Mouse (Mus musculus) midbrain, embryonic 11.5 days (tissue): ENCODE data around the gene Unc5c. TPM values are rescaled to one million over a fixed set of nuclear protein-coding genes. Genes with fewer than 3 reads are reported as not detected.

Source experiments
- ATAC-seq: fragments of 200-750 bp; cut with Nextera tagmentation; 2 replicates; pipeline ENCODE4 v1.8.0; 2017; ENCODE audit warnings: moderate TSS enrichment, moderate library complexity; ENCODE audit not compliant: low FRiP score
- DNase-seq: peaks from one replicate; pipeline ENCODE4 v3.0.0; 2015; ENCODE audit warnings: low spot score; ENCODE audit errors: missing footprints
- H3K27ac ChIP-seq: fragments of 300-500 bp; sonication (generic); 2 replicates; pipeline ENCODE4 v1.5.1; 2014; ENCODE audit warnings: low read depth, low read length
- H3K27me3 ChIP-seq: fragments of 300-500 bp; sonication (generic); 2 replicates; pipeline ENCODE4 v1.6.1; 2014; ENCODE audit warnings: mild to moderate bottlenecking, low read length, moderate library complexity, mixed read lengths; ENCODE audit not compliant: control insufficient read depth, insufficient read depth
- H3K36me3 ChIP-seq: fragments of 300-500 bp; sonication (generic); 2 replicates; pipeline ENCODE4 v1.6.1; 2014; ENCODE audit warnings: mild to moderate bottlenecking, low read length, moderate library complexity, mixed read lengths; ENCODE audit not compliant: control insufficient read depth, insufficient read depth
- H3K4me1 ChIP-seq: fragments of 300-500 bp; sonication (generic); 2 replicates; pipeline ENCODE4 v1.6.1; 2014; ENCODE audit warnings: low read length; ENCODE audit not compliant: control insufficient read depth, insufficient read depth
- H3K4me2 ChIP-seq: fragments of 300-500 bp; sonication (generic); 2 replicates; pipeline ENCODE4 v1.6.1; 2014; ENCODE audit warnings: mild to moderate bottlenecking, moderate library complexity
- H3K4me3 ChIP-seq: fragments of 300-500 bp; sonication (generic); 2 replicates; pipeline ENCODE4 v1.5.1; 2014; ENCODE audit warnings: low read depth, low read length
- H3K9ac ChIP-seq: fragments of 300-500 bp; sonication (generic); 2 replicates; pipeline ENCODE4 v1.6.1; 2014; ENCODE audit warnings: low read length
- H3K9me3 ChIP-seq: fragments of 300-500 bp; sonication (generic); 2 replicates; pipeline ENCODE4 v1.6.1; 2016; ENCODE audit warnings: low read length; ENCODE audit not compliant: control insufficient read depth
- WGBS: fragments of 180-500 bp; shearing (Covaris S2); extraction: QIAGEN DNeasy Blood & Tissue Kit; methylation state at CpG from one replicate; pipeline ENCODE4 v1.1.7; 2014; 5-methylcytosine and 5-hydroxymethylcytosine counted together
- polyA plus RNA-seq: library from polyadenylated mRNA; unstranded; fragments of >200 nt; fragmentation: Nextera tagmentation; extraction: Ambion mirVana; gene quantifications from 2 replicates; pipeline ENCODE4 v1.2.1, GENCODE M21; 2014

Unc5c gene
- polyA plus RNA-seq, 1 experiment from 2014 or later, result 8.2 TPM

GRCm38 (mm10) chr3:141691846-141692245 is 226.8 kb downstream of the Unc5c start:
- Histone ChIP-seq H3K4me1 (no peaks in the 10 kb centered on the region), H3K36me3 (no peaks in the 10 kb centered on the region), H3K9ac (no peak overlapping the region), H3K27me3 (no peaks in the 10 kb centered on the region; the same call in 1 of the 2 replicates), H3K9me3 (no peaks in the 10 kb centered on the region), H3K4me2 (no peak overlapping the region), H3K27ac (no peak overlapping the region), H3K4me3 (no peak overlapping the region)
- ATAC-seq (peak; percentile 52; the same call in 1 of the 2 replicates), DNase-seq (no peak)
- 66% methylated on average over 3 of the region's 3 CpGs for WGBS

- no peak for ATAC-seq
Measured at GRCm38 (mm10) chr3:141699177-141699576, 234.2 kb downstream of the Unc5c start.

GRCm38 (mm10) chr3:141701381-141701909 is 236.4 kb downstream of the Unc5c start:
- no peaks in the 10 kb centered on the region for H3K36me3 ChIP-seq
- 73% methylated on average over 3 of the region's 3 CpGs for WGBS
- H3K4me2 ChIP-seq, result no peak overlapping the region
- no peak overlapping the region for H3K27ac ChIP-seq
- H3K9ac ChIP-seq, result no peak overlapping the region
- H3K27me3 ChIP-seq, result no peaks in the 10 kb centered on the region
- no peaks in the 10 kb centered on the region for H3K9me3 ChIP-seq
- no peaks in the 10 kb centered on the region for H3K4me1 ChIP-seq
- peak; percentile 60 for DNase-seq
- no peak for ATAC-seq
- no peak overlapping the region for H3K4me3 ChIP-seq

More at GRCm38 (mm10) chr3:141699177-141699576, 234.2 kb downstream of the Unc5c start:
- Histone ChIP-seq H3K4me1 (no peaks in the 10 kb centered on the region), H3K27me3 (no peaks in the 10 kb centered on the region), H3K36me3 (no peaks in the 10 kb centered on the region), H3K9me3 (no peaks in the 10 kb centered on the region), H3K4me3 (no peak overlapping the region), H3K27ac (no peak overlapping the region), H3K9ac (no peak overlapping the region), H3K4me2 (no peak overlapping the region)
- DNase-seq, result peak; percentile 53

GRCm38 (mm10) chr3:141711601-141712000 is 246.6 kb downstream of the Unc5c start:
- no peak for DNase-seq

GRCm38 (mm10) chr3:141716371-141716770 is 251.4 kb downstream of the Unc5c start:
- no peaks in the 10 kb centered on the region for H3K27me3 ChIP-seq
- ATAC-seq, result no peak
- DNase-seq, result peak; percentile 82
- no peak overlapping the region for H3K4me3 ChIP-seq
- H3K9me3 ChIP-seq, result no peaks in the 10 kb centered on the region
- no peak overlapping the region for H3K4me2 ChIP-seq
- 27% methylated on average over 4 of the region's 4 CpGs for WGBS
- no peak overlapping the region for H3K9ac ChIP-seq
- H3K4me1 ChIP-seq, result 0 out of 2 replicates have a peak, but pooled peaks cover 2% of the 10 kb centered on the region
- H3K27ac ChIP-seq, result no peak overlapping the region
- no peaks in the 10 kb centered on the region for H3K36me3 ChIP-seq

More at GRCm38 (mm10) chr3:141711601-141712000, 246.6 kb downstream of the Unc5c start:
- no peaks in the 10 kb centered on the region for H3K36me3 ChIP-seq
- H3K4me1 ChIP-seq, result 0 out of 2 replicates have a peak, but pooled peaks cover 2% of the 10 kb centered on the region
- WGBS, result 83% methylated on average over 4 of the region's 4 CpGs
- no peaks in the 10 kb centered on the region for H3K27me3 ChIP-seq
- ATAC-seq, result no peak
- H3K27ac ChIP-seq, result no peak overlapping the region
- no peak overlapping the region for H3K4me2 ChIP-seq
- no peak overlapping the region for H3K9ac ChIP-seq
- no peak overlapping the region for H3K4me3 ChIP-seq
- no peaks in the 10 kb centered on the region for H3K9me3 ChIP-seq

GRCm38 (mm10) chr3:141719050-141719449 is 254.0 kb downstream of the Unc5c start:
- H3K4me1 ChIP-seq, result 0 out of 2 replicates have a peak, but pooled peaks cover 2% of the 10 kb centered on the region
- no peak overlapping the region for H3K9ac ChIP-seq
- DNase-seq, result no peak
- no peak overlapping the region for H3K4me2 ChIP-seq
- no peak overlapping the region for H3K27ac ChIP-seq
- ATAC-seq, result no peak
- no peaks in the 10 kb centered on the region for H3K27me3 ChIP-seq
- 67% methylated on average over 5 of the region's 5 CpGs for WGBS
- no peaks in the 10 kb centered on the region for H3K9me3 ChIP-seq
- no peak overlapping the region for H3K4me3 ChIP-seq
- no peaks in the 10 kb centered on the region for H3K36me3 ChIP-seq

- Histone ChIP-seq H3K9me3 (no peaks in the 10 kb centered on the region), H3K27ac (no peak overlapping the region), H3K4me3 (no peak overlapping the region), H3K9ac (no peak overlapping the region), H3K36me3 (no peaks in the 10 kb centered on the region), H3K4me2 (no peak overlapping the region), H3K4me1 (no peaks in the 10 kb centered on the region), H3K27me3 (no peaks in the 10 kb centered on the region)
- DNase-seq, result no peak
- no peak for ATAC-seq
- WGBS, result 83% methylated on average over 2 of the region's 2 CpGs
Measured at GRCm38 (mm10) chr3:141724499-141724898, 259.5 kb downstream of the Unc5c start.

- Histone ChIP-seq H3K9ac (no peak overlapping the region), H3K36me3 (no peaks in the 10 kb centered on the region), H3K4me3 (no peak overlapping the region), H3K9me3 (no peaks in the 10 kb centered on the region), H3K27me3 (no peaks in the 10 kb centered on the region), H3K4me1 (no peaks in the 10 kb centered on the region), H3K27ac (no peak overlapping the region), H3K4me2 (no peak overlapping the region)
- ATAC-seq, result no peak
- no peak for DNase-seq
- 42% methylated on average over 1 of the region's 1 CpGs for WGBS
Measured at GRCm38 (mm10) chr3:141725432-141725831, 260.4 kb downstream of the Unc5c start.

GRCm38 (mm10) chr3:141733844-141734243 is 268.8 kb downstream of the Unc5c start:
- DNase-seq, result no peak

More at GRCm38 (mm10) chr3:141733844-141734243, 268.8 kb downstream of the Unc5c start:
- no peaks in the 10 kb centered on the region for H3K9me3 ChIP-seq
- no peaks in the 10 kb centered on the region for H3K4me1 ChIP-seq
- no peak overlapping the region for H3K27ac ChIP-seq
- no peak overlapping the region for H3K4me3 ChIP-seq
- 90% methylated on average over 6 of the region's 6 CpGs for WGBS
- no peaks in the 10 kb centered on the region for H3K36me3 ChIP-seq
- no peak overlapping the region for H3K4me2 ChIP-seq
- no peak overlapping the region for H3K9ac ChIP-seq
- no peak for ATAC-seq
- H3K27me3 ChIP-seq, result no peaks in the 10 kb centered on the region
